Mouse (Mus musculus) small intestine, adult 2 months (tissue): ENCODE results near the gene Naglu. TPM values are rescaled to one million over a fixed set of nuclear protein-coding genes. Genes with fewer than 3 reads are reported as not detected.
A peak's percentile ranks its signal among the peaks of the same experiment; 100 is the strongest.

Experiments
- H3K27ac ChIP-seq: fragments of 200-500 bp; 2 replicates; pipeline ENCODE4 v1.5.1; 2012; ENCODE audit warnings: low read depth, low read length, control low read depth, inconsistent platforms; ENCODE audit not compliant: insufficient read depth
- H3K27me3 ChIP-seq: fragments of 200-500 bp; 2 replicates; pipeline ENCODE4 v1.6.1; 2012; ENCODE audit warnings: mild to moderate bottlenecking, moderate library complexity, low read length, inconsistent platforms; ENCODE audit not compliant: control insufficient read depth, insufficient read depth
- H3K36me3 ChIP-seq: fragments of 200-500 bp; 2 replicates; pipeline ENCODE4 v1.6.1; 2012; ENCODE audit warnings: mild to moderate bottlenecking, low read length, control low read depth, inconsistent platforms; ENCODE audit not compliant: control insufficient read depth, insufficient read depth
- H3K4me1 ChIP-seq: fragments of 200-500 bp; 2 replicates; pipeline ENCODE4 v1.6.1; 2012; ENCODE audit warnings: low read length, inconsistent platforms, mixed read lengths; ENCODE audit not compliant: control insufficient read depth, insufficient read depth, insufficient read length
- H3K4me3 ChIP-seq: fragments of 200-500 bp; 2 replicates; pipeline ENCODE4 v1.5.1; 2012; ENCODE audit warnings: low read depth, mild to moderate bottlenecking, control low read depth, inconsistent platforms, low read length, moderate library complexity
- CTCF ChIP-seq: fragments of 200-500 bp; IDR thresholded peaks from 2 replicates; pipeline ENCODE4 v1.5.1; 2012; ENCODE audit warnings: low read depth, mild to moderate bottlenecking, control low read depth, inconsistent platforms, low read length, moderate library complexity, mixed read lengths; ENCODE audit not compliant: insufficient replicate concordance, insufficient read length; ENCODE audit errors: extremely low read depth
- POLR2A ChIP-seq: fragments of 200-500 bp; IDR thresholded peaks from 2 replicates; pipeline ENCODE4 v1.6.1; 2012; ENCODE audit warnings: low read depth, mild to moderate bottlenecking, control low read depth, inconsistent platforms, low read length, moderate library complexity
- WGBS: fragments of 180-500 bp; shearing (Covaris S2); methylation state at CpG from one replicate; pipeline ENCODE4 v1.1.7; 2018; 5-methylcytosine and 5-hydroxymethylcytosine counted together
- polyA plus RNA-seq: library from polyadenylated mRNA; depleted of rRNA; stranded (reverse); fragments of >200 nt; gene quantifications from 2 replicates; pipeline ENCODE4 v1.2.3, GENCODE M21; 2012

The Naglu gene
- polyA plus RNA-seq, 1 experiment, result 19.1 TPM

DNA sequence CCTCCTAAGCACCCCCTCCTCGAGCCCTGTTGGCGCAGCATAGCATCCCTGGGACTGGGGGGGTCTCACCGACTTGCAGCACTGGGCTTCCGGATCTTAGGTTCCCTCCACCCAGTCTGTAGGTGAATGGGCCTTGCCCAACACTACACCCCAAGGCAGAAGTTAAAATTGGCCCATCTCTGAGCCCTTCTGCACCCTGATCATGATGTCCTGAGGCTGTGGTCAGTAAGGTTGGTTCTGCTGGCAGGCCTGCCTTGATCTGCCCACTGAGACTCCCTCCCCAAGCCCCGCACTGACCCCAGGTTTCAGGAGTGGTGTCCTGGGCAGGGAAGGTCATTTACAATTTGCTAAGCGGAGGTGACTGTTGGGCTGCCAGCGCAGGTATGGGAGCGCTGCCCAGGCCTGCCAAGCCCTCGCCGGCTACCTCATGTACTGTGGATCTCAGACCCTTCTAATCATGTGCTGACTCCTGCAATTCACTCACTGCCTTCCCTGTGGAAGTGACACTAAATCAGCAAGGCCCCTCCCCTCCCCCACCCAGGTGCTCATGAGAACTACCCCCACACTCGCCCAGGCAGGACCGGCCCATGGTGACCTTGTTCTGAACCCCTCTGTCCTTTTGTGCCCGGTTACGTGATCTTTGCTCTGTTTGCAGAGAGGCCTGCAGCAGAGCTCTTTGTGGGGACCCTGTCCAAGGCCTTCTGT lies 6.7 kb upstream of the Naglu start:
- Histone ChIP-seq H3K4me1 (peaks cover 28% of the 10 kb centered on the region), H3K36me3 (peaks cover 5% of the 10 kb centered on the region; the same call in 1 of the 2 replicates), H3K27me3 (no peaks in the 10 kb centered on the region), H3K27ac (peak overlapping the region; percentile 89), H3K4me3 (no peak overlapping the region)
- 45% methylated on average over 14 of the region's 14 CpGs for WGBS
- TF ChIP-seq POLR2A (no peak), CTCF (no peak)

DNA sequence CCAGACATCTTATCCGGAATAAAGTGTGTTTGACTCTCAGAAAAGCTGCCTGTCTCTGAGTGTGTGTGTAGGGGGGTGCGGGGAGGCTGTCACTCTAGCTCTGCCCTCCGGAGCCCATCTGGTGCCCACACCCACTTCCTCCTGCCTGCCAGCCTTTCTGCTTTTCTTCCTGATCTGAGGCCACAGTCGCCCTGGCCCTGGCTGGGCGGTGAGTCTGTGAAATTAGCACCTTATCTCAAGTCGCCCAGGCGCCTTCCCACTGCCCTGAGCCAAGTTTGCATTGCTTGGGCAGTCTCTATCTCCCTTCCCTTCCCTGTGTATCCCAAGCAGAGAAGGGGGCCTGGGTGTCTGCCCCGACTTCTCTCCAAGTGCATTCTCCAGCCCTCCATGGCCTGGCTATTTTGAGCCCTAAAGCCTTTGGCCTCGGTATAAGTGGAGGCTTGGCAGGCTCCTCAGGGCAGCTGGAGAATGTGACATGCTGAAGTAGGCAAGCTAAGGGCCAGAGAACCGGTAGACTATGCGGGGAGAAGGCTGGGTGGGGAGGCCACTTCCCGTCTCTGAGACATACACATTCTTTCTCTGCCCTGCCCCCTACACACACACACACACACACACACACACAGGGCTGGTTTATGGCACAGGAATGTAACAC lies 6.0 kb upstream of the Naglu start:
- Histone ChIP-seq H3K36me3 (peaks cover 4% of the 10 kb centered on the region; the same call in 1 of the 2 replicates), H3K27me3 (no peaks in the 10 kb centered on the region), H3K27ac (peak overlapping the region; percentile 89), H3K4me1 (peaks cover 26% of the 10 kb centered on the region), H3K4me3 (no peak overlapping the region)
- 4% methylated on average over 12 of the region's 12 CpGs for WGBS
- no peak for TF ChIP-seq CTCF
- TF ChIP-seq POLR2A, result no peak; the same call in 1 of the 2 replicates

- Histone ChIP-seq H3K4me3 (no peak overlapping the region), H3K27ac (peak overlapping the region; percentile 89), H3K27me3 (no peaks in the 10 kb centered on the region), H3K36me3 (peaks cover 4% of the 10 kb centered on the region; the same call in 1 of the 2 replicates), H3K4me1 (peaks cover 26% of the 10 kb centered on the region)
- TF ChIP-seq CTCF (no peak), POLR2A (no peak)
- WGBS, result 16% methylated on average over 4 of the region's 4 CpGs
These were observed 5.3 kb upstream of the Naglu start for GRCm38 (mm10) chr11:101064462-101064861.

DNA sequence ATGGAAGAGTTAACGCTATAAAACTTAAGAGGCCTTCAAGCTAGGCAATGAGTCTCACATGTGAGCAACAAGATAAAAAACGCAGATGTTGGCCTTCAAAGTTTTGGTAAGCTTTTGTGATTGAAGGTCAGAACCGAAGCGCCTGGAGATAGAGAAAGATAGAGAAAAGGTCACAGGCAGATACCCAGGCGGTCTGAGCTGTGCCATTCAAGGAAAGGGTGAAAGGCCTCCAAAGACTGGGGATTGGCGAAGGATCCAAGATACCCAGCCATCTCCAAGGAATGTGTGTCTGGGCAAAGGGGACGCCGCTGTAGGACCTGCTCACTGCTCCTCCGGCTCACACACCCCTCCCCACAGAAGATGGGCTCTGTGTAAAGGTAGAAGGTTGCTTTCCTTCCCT lies 4.8 kb upstream of the Naglu start:
- WGBS, result 47% methylated on average over 9 of the region's 9 CpGs
- Histone ChIP-seq H3K27me3 (no peaks in the 10 kb centered on the region), H3K4me1 (peaks cover 26% of the 10 kb centered on the region), H3K36me3 (peaks cover 4% of the 10 kb centered on the region; the same call in 1 of the 2 replicates), H3K27ac (no peak overlapping the region), H3K4me3 (no peak overlapping the region)
- no peak for TF ChIP-seq POLR2A
- TF ChIP-seq CTCF, result no peak

DNA sequence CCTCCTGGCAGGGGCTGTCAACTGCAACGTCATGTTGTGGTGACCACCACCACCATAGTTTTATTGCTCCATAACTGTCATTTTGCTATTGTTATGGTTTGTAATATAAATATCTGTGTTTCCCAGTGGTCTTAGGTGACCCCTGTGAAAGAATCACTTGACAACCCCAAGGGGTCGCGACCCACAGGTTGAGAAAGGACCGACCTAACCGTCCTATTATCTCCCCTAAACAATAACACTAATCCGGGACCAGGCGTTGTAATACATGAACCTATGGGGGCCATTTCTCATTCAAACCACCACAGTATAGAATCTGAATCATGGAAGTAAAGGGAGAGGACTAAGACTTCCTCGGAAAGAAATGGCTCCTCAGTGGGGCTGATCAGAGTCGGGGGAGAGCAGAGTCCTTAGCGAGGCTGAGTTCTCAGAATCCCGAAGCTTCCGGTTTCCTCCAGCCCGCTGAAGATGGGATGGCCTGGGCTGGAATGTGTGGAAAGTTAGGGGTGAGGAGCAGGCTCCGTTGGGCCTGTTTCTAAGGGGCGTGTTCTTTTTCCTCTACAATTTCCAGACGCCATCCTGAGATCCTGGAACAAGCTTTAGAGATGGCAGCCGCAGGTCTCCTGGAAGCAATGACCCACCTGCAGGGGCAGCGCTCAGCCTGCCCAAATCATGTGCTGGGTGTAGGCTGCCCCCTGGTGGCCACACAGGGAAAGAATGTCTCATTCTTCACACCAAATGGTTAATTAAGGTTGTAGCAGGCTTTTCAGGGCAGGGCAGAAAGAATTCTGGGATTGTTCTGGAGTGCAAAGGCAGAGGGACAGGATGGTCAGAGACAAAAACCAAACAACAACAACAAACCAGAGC lies 3.0 kb upstream of the Naglu start:
- Histone ChIP-seq H3K4me3 (peak overlapping the region; percentile 50), H3K27me3 (no peaks in the 10 kb centered on the region), H3K4me1 (peaks cover 28% of the 10 kb centered on the region), H3K36me3 (peaks cover 4% of the 10 kb centered on the region; the same call in 1 of the 2 replicates), H3K27ac (no peak overlapping the region)
- TF ChIP-seq POLR2A (no peak), CTCF (peak; percentile 99)
- 16% methylated on average over 18 of the region's 18 CpGs for WGBS

DNA sequence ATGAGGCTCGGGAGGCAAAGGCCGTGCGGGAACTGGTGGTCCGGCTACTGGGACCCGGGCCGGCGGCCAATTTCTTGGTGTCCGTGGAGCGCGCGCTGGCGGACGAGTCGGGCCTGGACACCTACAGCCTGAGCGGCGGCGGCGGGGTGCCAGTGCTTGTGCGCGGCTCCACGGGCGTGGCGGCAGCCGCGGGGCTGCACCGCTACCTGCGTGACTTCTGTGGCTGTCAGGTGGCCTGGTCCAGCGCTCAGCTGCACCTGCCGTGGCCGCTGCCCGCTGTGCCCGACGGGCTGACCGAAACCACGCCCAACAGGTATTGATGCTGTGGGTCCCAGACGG lies 346 bp downstream of the Naglu start:
- Histone ChIP-seq H3K27ac (no peak overlapping the region), H3K36me3 (no peaks in the 10 kb centered on the region), H3K4me3 (peak overlapping the region; percentile 82), H3K27me3 (no peaks in the 10 kb centered on the region), H3K4me1 (peaks cover 6% of the 10 kb centered on the region)
- WGBS, result under 1% methylated on average over 36 of the region's 36 CpGs
- no peak for TF ChIP-seq POLR2A
- no peak for TF ChIP-seq CTCF

GRCm38 (mm10) chr11:101070987-101071386 lies 1.2 kb downstream of the Naglu start:
- H3K4me3 ChIP-seq, result no peak overlapping the region
- no peak overlapping the region for H3K27ac ChIP-seq
- no peaks in the 10 kb centered on the region for H3K36me3 ChIP-seq
- no peaks in the 10 kb centered on the region for H3K27me3 ChIP-seq
- no peak for TF ChIP-seq CTCF
- no peak for TF ChIP-seq POLR2A
- peaks cover 5% of the 10 kb centered on the region for H3K4me1 ChIP-seq
- 80% methylated on average over 6 of the region's 6 CpGs for WGBS
